Mouse (Mus musculus): ENCODE results near the gene Grin2d. TPM values are rescaled to one million over a fixed set of nuclear protein-coding genes. Genes with fewer than 3 reads are reported as not detected.

The Grin2d gene
- total and polyA plus RNA-seq, 3 experiments = 0.04 to 0.07 TPM; not detected in 1

DNA sequence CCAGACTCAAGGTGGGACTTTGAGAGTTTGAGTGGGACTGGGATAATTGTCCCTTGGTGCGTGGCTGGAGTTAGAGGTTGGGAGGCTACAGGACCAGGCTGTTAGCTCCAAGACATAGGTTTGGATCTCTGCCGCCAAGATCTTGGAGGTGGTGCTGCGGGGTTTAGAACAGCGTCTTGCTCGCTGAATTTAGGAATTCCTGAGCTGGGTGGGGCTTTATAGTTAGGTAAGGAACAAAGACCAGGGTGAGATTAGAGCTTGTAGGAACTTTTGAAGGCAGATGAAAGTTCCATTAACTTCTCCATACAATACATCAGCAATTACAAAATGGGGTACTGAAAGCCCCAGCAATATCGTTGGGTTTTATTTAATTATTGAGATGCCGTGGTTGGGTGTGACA is 78.2 kb downstream of the Grin2d start:
- no peak for DNase-seq (ENCODE audit: extremely low read depth)
- H3K36me3 ChIP-seq (replicated peaks in 1 of 2; ENCODE audit: control insufficient read depth in 1 of 2, insufficient read depth in 1 of 2, low read length in 1 of 2) = no peaks in the 10 kb centered on the region
- no peaks in the 10 kb centered on the region for H3K9me3 ChIP-seq (replicated peaks; ENCODE audit: low read length)
- H3K79me2 ChIP-seq (replicated peaks; ENCODE audit: control insufficient read depth, extremely low read depth, insufficient read depth, poor library complexity, severe bottlenecking) = no peaks in the 10 kb centered on the region
- H3K27ac ChIP-seq (ENCODE audit: insufficient read depth, low read depth) = no peak overlapping the region
- H3K4me2 ChIP-seq (ENCODE audit: insufficient read depth, low read depth, poor library complexity, severe bottlenecking) = peak overlapping the region; percentile 90
- H3K9ac ChIP-seq (ENCODE audit: insufficient read depth, low read depth) = no peak overlapping the region
- dilution Hi-C loops (cut with MboI; ENCODE audit: extremely low pct_ligation_motif_present, extremely low pct_unique_long_range_greater_than_20kb, low sequenced_read_pairs) (no loop called here), in situ Hi-C loops (cut with MboI; ENCODE audit: low pct_ligation_motif_present, low pct_unique_long_range_greater_than_20kb, low sequenced_read_pairs) (loop anchor here (5.0 kb wide), 1 partner anchor 58 kb away; no protein-coding TSS in a partner anchor)
- peaks cover 5 to 9% of the 10 kb centered on the region in 2 experiments for H3K4me1 ChIP-seq (ENCODE audit: control insufficient read depth in 1 of 2, insufficient read depth in 2 of 2)
- TF ChIP-seq SMC3 (IDR thresholded peaks at IDR 0.05; ENCODE audit: low read depth, low read length) (no peak), ZMIZ1 (IDR thresholded peaks at IDR 0.05; ENCODE audit: low read depth, low read length) (no peak), ETS1 (conservative IDR thresholded peaks at IDR 0.05; ENCODE audit: low read depth, low read length) (no peak), EP300 (IDR thresholded peaks at IDR 0.05; ENCODE audit: low read length) (no peak), TCF12 (IDR thresholded peaks at IDR 0.05; ENCODE audit: low read depth, low read length) (no peak), RAD21 (IDR thresholded peaks at IDR 0.05; ENCODE audit: low read depth, low read length) (no peak), POLR2AphosphoS2 (IDR thresholded peaks at IDR 0.05; ENCODE audit: low read depth, low read length) (no peak)
- H3K4me3 ChIP-seq (replicated peaks in 1 of 3; ENCODE audit: low read depth in 2 of 3, low read length in 2 of 3, poor library complexity in 1 of 3) = no peak overlapping the region
- H3K27me3 ChIP-seq (replicated peaks) = peaks cover 13% of the 10 kb centered on the region

DNA sequence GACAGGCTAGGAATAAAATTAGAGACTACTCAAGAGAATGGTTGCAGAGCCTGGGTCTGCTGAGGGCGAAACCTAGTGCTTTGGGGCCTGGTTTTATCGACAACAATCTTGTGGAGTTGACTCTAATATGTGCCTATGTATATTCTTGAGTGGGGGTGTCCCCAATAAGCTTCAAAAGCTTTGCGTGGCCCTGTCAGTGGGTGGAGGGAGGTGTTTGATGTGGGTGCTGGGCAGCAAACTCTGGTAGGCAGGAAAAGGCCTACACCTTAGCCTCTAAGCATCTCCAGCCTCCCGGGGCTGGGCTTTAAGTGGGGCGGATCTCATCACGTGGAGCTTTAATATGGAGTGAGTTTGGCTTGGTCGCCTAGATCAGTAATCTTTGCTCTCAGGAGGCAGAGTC is 79.2 kb downstream of the Grin2d start:
- no peak overlapping the region for H3K27ac ChIP-seq (ENCODE audit: insufficient read depth, low read depth)
- H3K27me3 ChIP-seq (replicated peaks) = peaks cover 13% of the 10 kb centered on the region
- H3K9me3 ChIP-seq (replicated peaks; ENCODE audit: low read length) = no peaks in the 10 kb centered on the region
- H3K4me2 ChIP-seq (ENCODE audit: insufficient read depth, low read depth, poor library complexity, severe bottlenecking) = no peak overlapping the region
- H3K79me2 ChIP-seq (replicated peaks; ENCODE audit: control insufficient read depth, extremely low read depth, insufficient read depth, poor library complexity, severe bottlenecking) = no peaks in the 10 kb centered on the region
- peaks cover 5 to 9% of the 10 kb centered on the region in 2 experiments for H3K4me1 ChIP-seq (ENCODE audit: control insufficient read depth in 1 of 2, insufficient read depth in 2 of 2)
- dilution Hi-C loops (cut with MboI; ENCODE audit: extremely low pct_ligation_motif_present, extremely low pct_unique_long_range_greater_than_20kb, low sequenced_read_pairs) = no loop called here
- no peak overlapping the region for H3K4me3 ChIP-seq (replicated peaks in 1 of 3; ENCODE audit: low read depth in 2 of 3, low read length in 2 of 3, poor library complexity in 1 of 3)
- H3K36me3 ChIP-seq (replicated peaks in 1 of 2; ENCODE audit: control insufficient read depth in 1 of 2, insufficient read depth in 1 of 2, low read length in 1 of 2) = no peaks in the 10 kb centered on the region
- no peak for TF ChIP-seq SMC3 (IDR thresholded peaks at IDR 0.05; ENCODE audit: low read depth, low read length)
- no peak for TF ChIP-seq BHLHE40 (IDR thresholded peaks at IDR 0.05; ENCODE audit: low read depth, low read length)
- no peak for TF ChIP-seq MAX (IDR thresholded peaks at IDR 0.05; ENCODE audit: low read length)
- no peak for TF ChIP-seq HCFC1 (IDR thresholded peaks at IDR 0.05; ENCODE audit: low read depth, low read length)
- no peak for TF ChIP-seq GABPA (IDR thresholded peaks at IDR 0.05; ENCODE audit: insufficient replicate concordance, low read depth, low read length)
- no peak for TF ChIP-seq E2F4 (IDR thresholded peaks at IDR 0.05; ENCODE audit: insufficient replicate concordance, low read depth, low read length)
- TF ChIP-seq POLR2A (IDR thresholded peaks at IDR 0.05; ENCODE audit: low read depth, low read length) = no peak
- no peak for TF ChIP-seq POLR2AphosphoS2 (IDR thresholded peaks at IDR 0.05; ENCODE audit: low read depth, low read length)
- TF ChIP-seq TCF12 (IDR thresholded peaks at IDR 0.05; ENCODE audit: low read depth, low read length) = no peak
- TF ChIP-seq MEF2A (IDR thresholded peaks at IDR 0.05; ENCODE audit: borderline replicate concordance, low read depth, low read length) = no peak
- no peak for TF ChIP-seq RCOR1 (conservative IDR thresholded peaks at IDR 0.05; ENCODE audit: low read depth, low read length)
- in situ Hi-C loops (cut with MboI; ENCODE audit: low pct_ligation_motif_present, low pct_unique_long_range_greater_than_20kb, low sequenced_read_pairs) = no loop called here
- no peak overlapping the region for H3K9ac ChIP-seq (ENCODE audit: insufficient read depth, low read depth)
- no peak for DNase-seq (ENCODE audit: extremely low read depth)

Data from CH12.LX (cell line).